Mouse (Mus musculus) kidney, adult 2 months (tissue): ENCODE measurements around the gene Car11.

Experiments
- CTCF ChIP-seq: fragments of 200-500 bp; conservative IDR thresholded peaks from 2 replicates; pipeline ENCODE4 v1.5.1; 2011; ENCODE audit warnings: low read depth, mild to moderate bottlenecking, control low read depth, low read length, moderate library complexity, mixed read lengths; ENCODE audit not compliant: insufficient read depth, insufficient read length
- POLR2A ChIP-seq: fragments of 200-500 bp; IDR thresholded peaks from one replicate; pipeline ENCODE4 v1.6.1; 2011; ENCODE audit warnings: low read depth, low read length, control low read depth

DNA sequence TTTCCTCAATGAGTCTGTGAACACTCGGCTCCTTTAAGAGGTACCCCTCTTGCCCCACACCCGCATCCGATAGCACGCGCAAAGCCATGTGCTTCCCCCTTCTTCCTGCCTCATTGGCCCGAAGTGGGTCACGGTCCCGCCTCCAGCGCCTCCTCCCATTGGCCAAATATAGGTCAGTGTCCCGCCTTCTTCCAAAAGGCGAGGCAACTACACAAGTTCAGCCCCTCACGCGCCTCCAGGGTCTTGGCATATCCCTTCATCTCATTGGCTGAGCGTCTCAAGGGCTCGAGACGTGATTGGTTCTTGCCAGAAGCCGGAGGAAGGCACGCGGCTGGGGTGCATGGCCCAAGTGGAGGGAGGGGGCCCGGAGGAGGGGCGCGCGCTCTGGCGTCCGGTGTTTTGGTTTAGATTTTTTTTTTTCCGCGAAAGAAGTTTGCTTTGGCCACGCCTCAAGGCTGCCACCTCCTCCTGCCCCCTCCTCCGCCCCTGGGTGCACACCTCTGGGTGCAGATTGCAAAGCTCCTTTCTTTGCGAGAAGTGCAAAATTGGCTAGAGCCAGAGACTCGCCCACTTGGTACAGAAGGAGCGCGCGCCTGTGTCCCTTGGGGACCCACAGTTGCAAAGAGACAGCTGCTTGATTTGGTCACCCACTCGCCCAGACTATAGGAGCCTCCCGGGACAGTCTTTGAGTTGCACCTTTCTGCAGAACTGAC, 5.2 kb downstream of the Car11 start, which contains the start of gene Dbp:
- TF ChIP-seq CTCF = no peak
- TF ChIP-seq POLR2A = peak; percentile 85
